ENCODE assay signal across 9 mouse cellular contexts in genomic region chr11:24742561-24742960, GRCm38 (mm10).
DNase-seq lines count a peak whose midpoint lies in the region.
"Had no signal": no experiment of that assay in that cellular context is flagged by ENCODE, and none has a peak within 500 bp of the region (broad histone marks: within the 10 kb centered on the region; RNA-seq: fewer than 3 reads in every experiment).

No protein-coding gene starts in this region.

- peak; percentile 37 for DNase-seq in layer of hippocampus, adult 11-12 months (ENCODE audit: low spot score)
- DNase-seq in layer of hippocampus, postnatal 10 days (ENCODE audit: low spot score in 2 of 2): no peak
- peak; percentile 23 to 35 for DNase-seq in frontal cortex, postnatal 14 days (ENCODE audit: low spot score in 2 of 2)
- DNase-seq in left cerebral cortex, adult 9 months (ENCODE audit: low spot score in 2 of 2): peak; percentile 37 to 67
- DNase-seq in right cerebral cortex, postnatal 14 days: peak; percentile 39
- DNase-seq in kidney, postnatal 36 days: no peak
- DNase-seq in heart, postnatal 4 days: no peak
- no peak for DNase-seq in kidney, postnatal 4 days
- DNase-seq: kidney, postnatal 25 days had no signal

Comparison
In these comparisons a context has a peak if more than half of its experiments do, and no peak if none do; other contexts are left out.
1. DNase-seq: peak in layer of hippocampus, adult 11-12 months (single experiment), frontal cortex, postnatal 14 days (2 of 2), left cerebral cortex, adult 9 months (2 of 2) and right cerebral cortex, postnatal 14 days (single experiment); none in layer of hippocampus, postnatal 10 days (0 of 2), kidney, postnatal 36 days (0 of 2), heart, postnatal 4 days (single experiment) and kidney, postnatal 4 days (0 of 2).